Mouse (Mus musculus): ENCODE results near the gene Lman1l. TPM values are rescaled to one million over a fixed set of nuclear protein-coding genes. Genes with fewer than 3 reads are reported as not detected.

Lman1l gene
- total RNA-seq, 1 experiment: 0.22 TPM

DNA sequence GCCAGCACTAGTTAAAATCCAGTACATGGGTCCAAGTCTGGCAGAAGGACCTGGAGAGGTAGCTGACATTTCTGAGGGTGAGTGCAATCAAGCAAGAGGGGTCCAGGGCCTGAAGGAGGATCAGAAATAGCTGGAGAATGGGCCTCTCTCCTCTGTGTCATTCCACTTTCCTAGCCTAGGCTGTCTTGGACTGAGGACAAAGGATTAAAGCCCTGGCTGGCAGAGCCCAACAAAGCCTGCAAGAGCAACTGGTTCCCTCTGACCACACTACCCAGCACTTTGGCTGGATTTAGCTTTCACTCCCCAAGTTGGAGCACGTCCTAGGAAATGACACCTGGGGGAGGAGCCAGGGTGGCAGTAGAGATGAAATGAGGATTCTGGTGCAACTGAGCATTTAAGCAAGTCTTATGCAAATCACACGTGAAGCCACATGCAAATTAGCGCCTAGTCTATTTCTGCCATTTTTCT, 10.2 kb downstream of the Lman1l start:
- H3K4me1 ChIP-seq (ENCODE audit: control insufficient read depth in 2 of 2, insufficient read depth in 2 of 2, low read length in 2 of 2, poor library complexity in 1 of 2): peaks cover 0 to 2% of the 10 kb centered on the region in 2 experiments; a peak in 1 of 4 replicates
- H3K36me3 ChIP-seq (ENCODE audit: control insufficient read depth, insufficient read depth, low read length, poor library complexity, severe bottlenecking): no peaks in the 10 kb centered on the region
- in situ Hi-C loops (cut with MboI; ENCODE audit: low sequenced_read_pairs in 2 of 2, unreplicated experiment in 2 of 2): no loop called here
- H3K9me3 ChIP-seq (ENCODE audit: control insufficient read depth, insufficient read depth, low read depth, low read length): no peaks in the 10 kb centered on the region
- no peak for DNase-seq (ENCODE audit: low read depth, low spot score)
- no peak overlapping the region for H3K27ac ChIP-seq (ENCODE audit: insufficient read depth, low read depth, low read length, poor library complexity, severe bottlenecking)
- H3K4me3 ChIP-seq (ENCODE audit: insufficient read depth in 1 of 2, low read depth in 1 of 2, low read length in 2 of 2, poor library complexity in 1 of 2, severe bottlenecking in 1 of 2): no peak overlapping the region
- no peak overlapping the region for H3K9ac ChIP-seq (ENCODE audit: insufficient read depth, low read depth, low read length, poor library complexity, severe bottlenecking)
- no peak for TF ChIP-seq MAFK (IDR thresholded peaks at IDR 0.05; ENCODE audit: insufficient read depth, low read depth, low read length)
- TF ChIP-seq HCFC1 (IDR thresholded peaks at IDR 0.05; ENCODE audit: borderline replicate concordance, insufficient read depth, low read length): no peak
- TF ChIP-seq CHD2 (IDR thresholded peaks at IDR 0.05; ENCODE audit: low read depth, low read length): no peak
- no peak for TF ChIP-seq ZNF384 (IDR thresholded peaks at IDR 0.05; ENCODE audit: low read depth, low read length)
- no peak for TF ChIP-seq ZC3H11A (IDR thresholded peaks at IDR 0.05; ENCODE audit: borderline replicate concordance, low read depth, low read length)

DNA sequence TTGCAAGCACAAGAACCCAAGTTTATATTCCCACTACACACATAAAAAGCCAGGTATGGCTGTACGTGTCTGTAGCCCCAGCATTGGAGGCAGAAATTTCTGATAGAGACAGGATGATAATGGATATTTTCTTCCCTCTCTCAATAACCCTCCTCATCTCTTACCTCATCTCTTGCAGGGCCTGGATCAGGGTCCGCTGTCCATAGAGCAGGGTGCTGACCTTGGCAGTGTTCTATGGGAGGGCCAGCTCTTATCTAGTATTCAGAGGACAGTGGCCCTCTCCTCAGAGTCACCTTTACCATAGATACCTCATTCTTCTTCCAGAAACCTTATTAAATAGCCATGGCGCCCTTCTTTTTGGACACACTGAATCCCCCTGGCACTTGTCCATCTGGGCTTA, 10.8 kb downstream of the Lman1l start:
- H3K9ac ChIP-seq (ENCODE audit: insufficient read depth, low read depth, low read length, poor library complexity, severe bottlenecking): no peak overlapping the region
- TF ChIP-seq MAFK (IDR thresholded peaks at IDR 0.05; ENCODE audit: insufficient read depth, low read depth, low read length): no peak
- TF ChIP-seq CHD2 (IDR thresholded peaks at IDR 0.05; ENCODE audit: low read depth, low read length): no peak
- no peak for TF ChIP-seq ZC3H11A (IDR thresholded peaks at IDR 0.05; ENCODE audit: borderline replicate concordance, low read depth, low read length)
- no peak for TF ChIP-seq HCFC1 (IDR thresholded peaks at IDR 0.05; ENCODE audit: borderline replicate concordance, insufficient read depth, low read length)
- no peak for TF ChIP-seq ZNF384 (IDR thresholded peaks at IDR 0.05; ENCODE audit: low read depth, low read length)
- H3K27ac ChIP-seq (ENCODE audit: insufficient read depth, low read depth, low read length, poor library complexity, severe bottlenecking): no peak overlapping the region
- H3K4me3 ChIP-seq (ENCODE audit: insufficient read depth in 1 of 2, low read depth in 1 of 2, low read length in 2 of 2, poor library complexity in 1 of 2, severe bottlenecking in 1 of 2): no peak overlapping the region
- DNase-seq (ENCODE audit: low read depth, low spot score): no peak
- in situ Hi-C loops (cut with MboI; ENCODE audit: low sequenced_read_pairs in 2 of 2, unreplicated experiment in 2 of 2): no loop called here
- peaks cover 0 to 2% of the 10 kb centered on the region in 2 experiments; a peak in 1 of 4 replicates for H3K4me1 ChIP-seq (ENCODE audit: control insufficient read depth in 2 of 2, insufficient read depth in 2 of 2, low read length in 2 of 2, poor library complexity in 1 of 2)
- no peaks in the 10 kb centered on the region for H3K9me3 ChIP-seq (ENCODE audit: control insufficient read depth, insufficient read depth, low read depth, low read length)
- no peaks in the 10 kb centered on the region for H3K36me3 ChIP-seq (ENCODE audit: control insufficient read depth, insufficient read depth, low read length, poor library complexity, severe bottlenecking)

DNA sequence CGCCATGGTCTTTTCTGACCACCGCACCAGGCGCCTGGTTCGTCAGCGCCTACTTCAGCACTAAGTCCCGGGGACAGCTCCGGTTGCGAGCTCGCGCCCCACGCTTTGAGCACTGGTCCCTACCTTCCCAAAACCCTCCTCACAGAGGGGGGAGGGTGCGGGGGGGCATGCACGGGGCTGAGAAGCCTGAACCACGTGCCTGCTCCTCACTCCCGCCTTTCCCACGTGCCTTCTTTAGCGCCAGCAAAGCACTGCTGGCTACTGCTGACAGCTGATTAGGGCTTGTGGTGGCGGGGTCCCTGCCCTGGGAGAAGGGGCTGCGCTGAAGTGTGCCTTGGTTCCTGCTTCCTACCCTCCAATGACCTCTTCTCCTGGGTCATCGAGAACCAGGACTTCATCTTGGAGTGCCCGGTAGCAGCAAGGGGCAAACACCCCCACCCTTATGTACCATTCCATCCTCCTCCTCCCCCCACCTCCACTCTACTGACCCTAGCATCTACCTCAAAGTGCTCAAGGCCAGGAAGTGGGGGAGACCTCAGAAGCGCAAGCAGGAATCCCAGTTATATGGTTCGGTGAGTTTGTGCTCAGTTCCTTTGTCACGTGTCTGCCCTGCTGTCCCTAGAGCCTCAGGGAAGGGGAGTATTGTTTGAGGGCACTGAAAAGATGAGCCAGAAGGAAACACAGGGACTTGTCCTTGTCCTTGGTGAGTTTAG, 14.3 kb downstream of the Lman1l start, which contains the start of gene Cplx3:
Cplx3 (minus strand) TSS at position 143 of the 713 bp plus-strand sequence.
- H3K4me3 ChIP-seq (ENCODE audit: insufficient read depth in 1 of 2, low read depth in 1 of 2, low read length in 2 of 2, poor library complexity in 1 of 2, severe bottlenecking in 1 of 2): no peak within 1 kb of the TSS
- peak; percentile 37 for DNase-seq (ENCODE audit: low read depth, low spot score)
- TF ChIP-seq CHD2 (IDR thresholded peaks at IDR 0.05; ENCODE audit: low read depth, low read length): no peak
- TF ChIP-seq MAFK (IDR thresholded peaks at IDR 0.05; ENCODE audit: insufficient read depth, low read depth, low read length): no peak
- TF ChIP-seq ZC3H11A (IDR thresholded peaks at IDR 0.05; ENCODE audit: borderline replicate concordance, low read depth, low read length): no peak
- TF ChIP-seq ZNF384 (IDR thresholded peaks at IDR 0.05; ENCODE audit: low read depth, low read length): no peak
- TF ChIP-seq HCFC1 (IDR thresholded peaks at IDR 0.05; ENCODE audit: borderline replicate concordance, insufficient read depth, low read length): no peak
- no peak within 1 kb of the TSS for H3K9ac ChIP-seq (ENCODE audit: insufficient read depth, low read depth, low read length, poor library complexity, severe bottlenecking)
- peaks cover 0 to 2% of the 10 kb centered on the region in 2 experiments; a peak in 1 of 4 replicates for H3K4me1 ChIP-seq (ENCODE audit: control insufficient read depth in 2 of 2, insufficient read depth in 2 of 2, low read length in 2 of 2, poor library complexity in 1 of 2)
- no peak within 1 kb of the TSS for H3K27ac ChIP-seq (ENCODE audit: insufficient read depth, low read depth, low read length, poor library complexity, severe bottlenecking)
- H3K36me3 ChIP-seq (ENCODE audit: control insufficient read depth, insufficient read depth, low read length, poor library complexity, severe bottlenecking): no peaks in the 10 kb centered on the region
- in situ Hi-C loops (cut with MboI; ENCODE audit: low sequenced_read_pairs in 2 of 2, unreplicated experiment in 2 of 2): no loop called here
- no peaks in the 10 kb centered on the region for H3K9me3 ChIP-seq (ENCODE audit: control insufficient read depth, insufficient read depth, low read depth, low read length)

DNA sequence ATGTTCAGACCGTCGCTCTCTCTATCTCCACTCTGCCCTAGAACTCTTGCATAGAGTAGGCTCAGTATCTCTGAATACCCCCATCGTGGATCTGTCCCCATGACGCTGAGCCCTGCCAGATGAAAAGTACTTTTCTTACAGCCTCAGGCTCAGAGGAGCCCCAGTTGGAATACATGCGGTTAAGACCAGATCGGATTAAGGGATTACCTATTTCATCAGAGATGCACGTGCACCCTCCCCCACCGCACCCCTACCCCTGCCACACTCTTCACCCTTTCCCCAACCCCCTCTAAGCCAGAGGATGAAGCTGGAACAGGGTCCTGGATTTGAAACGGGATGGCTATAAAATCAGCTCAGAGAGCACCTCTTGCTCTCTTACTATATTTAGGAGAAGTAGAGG, 15.1 kb downstream of the Lman1l start:
- Histone ChIP-seq H3K9ac (ENCODE audit: insufficient read depth, low read depth, low read length, poor library complexity, severe bottlenecking) (no peak overlapping the region), H3K4me3 (ENCODE audit: insufficient read depth in 1 of 2, low read depth in 1 of 2, low read length in 2 of 2, poor library complexity in 1 of 2, severe bottlenecking in 1 of 2) (no peak overlapping the region), H3K27ac (ENCODE audit: insufficient read depth, low read depth, low read length, poor library complexity, severe bottlenecking) (no peak overlapping the region), H3K4me1 (ENCODE audit: control insufficient read depth in 2 of 2, insufficient read depth in 2 of 2, low read length in 2 of 2, poor library complexity in 1 of 2) (peaks cover 3 to 8% of the 10 kb centered on the region in 2 experiments; a peak in 3 of 4 replicates), H3K36me3 (ENCODE audit: control insufficient read depth, insufficient read depth, low read length, poor library complexity, severe bottlenecking) (no peaks in the 10 kb centered on the region), H3K9me3 (ENCODE audit: control insufficient read depth, insufficient read depth, low read depth, low read length) (no peaks in the 10 kb centered on the region)
- TF ChIP-seq CHD2 (IDR thresholded peaks at IDR 0.05; ENCODE audit: low read depth, low read length) (no peak), MAFK (IDR thresholded peaks at IDR 0.05; ENCODE audit: insufficient read depth, low read depth, low read length) (no peak)
- in situ Hi-C loops (cut with MboI; ENCODE audit: low sequenced_read_pairs in 2 of 2, unreplicated experiment in 2 of 2): no loop called here
- no peak for DNase-seq (ENCODE audit: low read depth, low spot score)

Measured in ES-E14 (cell line).